Mouse (Mus musculus) hindbrain, postnatal 0 days (tissue): ENCODE results near the gene Lyst. TPM values are rescaled to one million over a fixed set of nuclear protein-coding genes. Genes with fewer than 3 reads are reported as not detected.
"Not testable (repeated sequence)": the region's sequence is repeated elsewhere in the genome, so short reads cannot be mapped to it uniquely, and the experiment has no call there.

Experiments
- ATAC-seq: fragments of 200-750 bp; cut with Nextera tagmentation; 2 replicates; pipeline ENCODE4 v1.8.0; 2017; ENCODE audit warnings: mild to moderate bottlenecking, moderate TSS enrichment, moderate library complexity
- DNase-seq: peaks from one replicate; pipeline ENCODE4 v3.0.0-alpha.2; 2015; ENCODE audit warnings: low spot score
- H3K27ac ChIP-seq: fragments of 300-500 bp; sonication (generic); 2 replicates; pipeline ENCODE4 v1.5.1; 2014; ENCODE audit warnings: mild to moderate bottlenecking
- H3K27me3 ChIP-seq: fragments of 300-500 bp; sonication (generic); 2 replicates; pipeline ENCODE4 v1.6.1; 2014; ENCODE audit warnings: low read length, mixed read lengths; ENCODE audit not compliant: insufficient read depth
- H3K36me3 ChIP-seq: fragments of 300-500 bp; sonication (generic); 2 replicates; pipeline ENCODE4 v1.6.1; 2014; ENCODE audit warnings: low read length, mixed read lengths; ENCODE audit not compliant: insufficient read depth
- H3K4me1 ChIP-seq: fragments of 300-500 bp; sonication (generic); 2 replicates; pipeline ENCODE4 v1.6.1; 2014; ENCODE audit warnings: antibody characterized with exemption, low read length, mixed read lengths; ENCODE audit not compliant: insufficient read depth
- H3K4me2 ChIP-seq: fragments of 300-500 bp; sonication (generic); 2 replicates; pipeline ENCODE4 v1.6.1; 2014; ENCODE audit warnings: low read depth, mild to moderate bottlenecking, low read length, moderate library complexity, mixed read lengths
- H3K4me3 ChIP-seq: fragments of 300-500 bp; sonication (generic); 2 replicates; pipeline ENCODE4 v1.5.1; 2014; ENCODE audit warnings: low read length
- H3K9ac ChIP-seq: fragments of 300-500 bp; sonication (generic); replicated peaks from 2 replicates; pipeline ENCODE4 v1.6.1; 2014; ENCODE audit warnings: mild to moderate bottlenecking, low read length, moderate library complexity, mixed read lengths
- H3K9me3 ChIP-seq: fragments of 300-500 bp; sonication (generic); 2 replicates; pipeline ENCODE4 v1.6.1; 2016; ENCODE audit warnings: low read length, mixed read lengths
- CTCF ChIP-seq: IDR thresholded peaks from 2 replicates; pipeline ENCODE4 v1.5.1; 2016; ENCODE audit warnings: antibody characterized with exemption, control low read depth, low read depth
- WGBS: fragments of 180-500 bp; shearing (Covaris S2); extraction: QIAGEN DNeasy Blood & Tissue Kit; methylation state at CpG from one replicate; pipeline ENCODE4 v1.1.7; 2014; 5-methylcytosine and 5-hydroxymethylcytosine counted together
- polyA plus RNA-seq: library from polyadenylated mRNA; unstranded; fragments of >200 nt; fragmentation: Nextera tagmentation; extraction: Ambion mirVana; gene quantifications from 2 replicates; pipeline ENCODE4 v1.2.1, GENCODE M21; 2015
- total RNA-seq: library from RNA; depleted of rRNA; stranded (reverse); fragments of >200 nt; gene quantifications from 2 replicates; pipeline ENCODE4 v1.2.3, GENCODE M21; 2014

The Lyst gene
- total and polyA plus RNA-seq, 2 experiments from 2014 or later = 3.7 to 14.8 TPM

DNA sequence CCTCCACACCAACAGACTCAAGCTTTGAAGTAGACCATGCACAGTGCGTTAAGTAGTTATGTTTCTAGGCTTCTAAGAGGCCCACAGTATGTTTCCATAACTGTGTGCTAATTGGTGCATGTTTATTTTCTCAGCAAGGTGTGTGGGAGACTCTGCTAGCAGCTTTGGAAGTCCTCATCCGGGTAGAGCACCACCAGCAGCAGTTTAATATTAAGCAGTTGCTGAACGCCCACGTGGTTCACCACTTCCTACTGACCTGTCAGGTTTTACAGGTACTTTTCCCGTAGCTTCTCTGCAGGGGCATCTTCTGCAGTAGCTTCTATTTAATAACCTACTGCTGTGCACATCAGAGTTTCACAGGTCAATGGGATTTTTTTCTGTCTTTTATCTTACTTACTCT lies 80.5 kb downstream of the Lyst start:
- Histone ChIP-seq H3K9me3 (no peaks in the 10 kb centered on the region), H3K4me1 (no peaks in the 10 kb centered on the region), H3K9ac (no peak overlapping the region), H3K27me3 (no peaks in the 10 kb centered on the region), H3K36me3 (peaks cover 4% of the 10 kb centered on the region; the same call in 1 of the 2 replicates), H3K27ac (no peak overlapping the region), H3K4me3 (no peak overlapping the region), H3K4me2 (no peak overlapping the region)
- ATAC-seq (no peak), DNase-seq (no peak)
- no peak for TF ChIP-seq CTCF
- 50% methylated on average over 5 of the region's 5 CpGs for whole genome bisulfite sequencing

DNA sequence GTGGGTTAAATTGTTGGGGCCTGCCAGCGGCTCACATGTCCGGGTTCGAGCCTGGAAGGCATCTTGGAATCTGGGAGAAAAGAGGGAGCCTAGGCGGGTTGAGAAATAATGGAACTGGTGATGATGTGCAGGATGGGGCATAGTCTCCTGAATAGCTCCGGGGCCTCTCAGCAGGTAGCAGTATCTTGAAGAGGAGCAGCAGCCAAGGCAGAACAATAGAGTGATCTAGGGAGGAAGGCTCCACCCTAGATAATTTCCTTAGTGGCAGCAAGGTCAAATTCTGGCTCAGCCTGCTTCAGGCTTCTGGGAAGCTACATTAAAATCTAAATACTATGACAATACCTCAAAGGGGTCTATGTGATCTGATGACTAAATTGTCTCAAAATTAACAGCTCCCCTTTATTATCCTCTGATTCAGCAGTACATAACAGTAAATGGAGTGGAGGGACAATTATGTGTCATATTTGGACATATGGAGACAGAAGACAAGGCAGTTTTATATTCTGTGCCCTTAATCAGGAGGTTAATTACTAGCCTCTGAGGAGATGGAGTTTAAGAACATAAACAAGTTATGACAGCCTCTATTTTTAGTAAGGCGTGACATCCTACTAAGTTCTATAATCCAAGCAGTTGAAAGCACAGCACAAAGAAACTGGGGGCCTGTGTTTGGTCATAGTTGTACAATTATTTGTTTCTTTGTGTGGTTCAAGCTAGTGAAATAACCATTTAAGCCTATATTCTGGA lies 81.6 kb downstream of the Lyst start:
- H3K4me2 ChIP-seq = no peak overlapping the region
- peaks cover 4% of the 10 kb centered on the region; the same call in 1 of the 2 replicates for H3K36me3 ChIP-seq
- H3K9ac ChIP-seq = no peak overlapping the region
- no peak overlapping the region for H3K4me3 ChIP-seq
- H3K27ac ChIP-seq = no peak overlapping the region
- 53% methylated on average over 6 of the region's 6 CpGs for WGBS
- H3K9me3 ChIP-seq = no peaks in the 10 kb centered on the region
- TF ChIP-seq CTCF = no peak
- DNase-seq = no peak
- no peak for ATAC-seq
- H3K27me3 ChIP-seq = no peaks in the 10 kb centered on the region
- H3K4me1 ChIP-seq = no peaks in the 10 kb centered on the region

DNA sequence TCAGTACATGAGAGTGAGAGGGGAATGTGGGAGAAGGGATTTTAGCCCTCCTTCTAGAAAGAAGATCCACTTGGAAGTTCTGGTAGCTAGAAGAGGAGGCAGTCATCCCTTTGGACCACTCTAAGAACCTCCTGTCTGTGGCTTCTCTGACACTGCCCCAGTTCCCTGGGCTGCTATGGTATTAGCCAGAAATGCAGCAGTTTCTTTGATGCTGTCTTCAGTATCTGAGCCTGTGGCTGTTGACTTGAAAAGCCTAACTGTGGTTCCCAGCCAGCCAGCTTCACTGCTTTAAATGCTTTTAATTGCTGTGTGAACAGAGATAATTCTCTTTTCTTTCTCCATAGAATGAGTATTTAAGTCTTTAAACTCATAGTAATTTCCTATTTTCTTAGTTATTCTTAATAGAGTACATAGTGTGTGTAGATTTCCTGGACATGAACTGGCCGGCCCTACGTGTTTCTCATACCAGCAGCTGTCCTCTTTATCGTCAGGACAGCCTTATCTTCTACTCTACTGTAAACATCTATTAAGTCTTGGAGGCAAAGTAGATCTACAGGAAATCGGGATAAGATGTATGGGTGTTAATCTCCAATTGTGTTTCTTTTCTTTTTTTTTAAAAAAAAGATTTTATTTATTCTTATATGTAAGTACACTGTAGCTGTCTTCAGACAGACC lies 84.6 kb downstream of the Lyst start:
- no peak overlapping the region for H3K4me3 ChIP-seq
- WGBS = 99% methylated on average over 4 of the region's 4 CpGs

DNA sequence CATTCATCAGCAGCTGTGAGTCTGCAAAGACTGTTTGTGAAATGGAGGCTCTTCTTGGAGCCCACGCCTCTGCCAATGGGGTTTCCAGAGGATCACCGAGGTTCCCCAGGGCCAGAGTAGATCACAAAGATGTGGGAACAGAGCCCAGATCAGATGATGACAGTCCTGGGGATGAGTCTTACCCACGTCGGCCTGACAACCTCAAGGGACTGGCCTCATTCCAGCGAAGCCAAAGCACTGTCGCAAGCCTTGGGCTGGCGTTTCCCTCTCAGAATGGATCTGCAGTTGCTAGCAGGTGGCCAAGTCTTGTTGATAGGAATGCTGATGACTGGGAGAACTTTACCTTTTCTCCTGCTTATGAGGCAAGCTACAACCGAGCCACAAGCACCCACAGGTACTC lies 87.7 kb downstream of the Lyst start:
- Histone ChIP-seq H3K9ac (no peak overlapping the region), H3K9me3 (no peaks in the 10 kb centered on the region), H3K27ac (no peak overlapping the region), H3K4me1 (no peaks in the 10 kb centered on the region), H3K4me2 (no peak overlapping the region), H3K4me3 (no peak overlapping the region), H3K27me3 (no peaks in the 10 kb centered on the region), H3K36me3 (peaks cover 11% of the 10 kb centered on the region; the same call in 1 of the 2 replicates)
- no peak for TF ChIP-seq CTCF
- no peak for DNase-seq
- no peak for ATAC-seq
- 70% methylated on average over 8 of the region's 8 CpGs for WGBS

More for the DNA sequence above, 84.6 kb downstream of the Lyst start:
- Histone ChIP-seq H3K36me3 (peaks cover 11% of the 10 kb centered on the region; the same call in 1 of the 2 replicates), H3K4me2 (no peak overlapping the region), H3K9ac (no peak overlapping the region), H3K27ac (no peak overlapping the region), H3K9me3 (no peaks in the 10 kb centered on the region), H3K27me3 (no peaks in the 10 kb centered on the region), H3K4me1 (no peaks in the 10 kb centered on the region)
- no peak for DNase-seq
- no peak for TF ChIP-seq CTCF
- no peak for ATAC-seq

DNA sequence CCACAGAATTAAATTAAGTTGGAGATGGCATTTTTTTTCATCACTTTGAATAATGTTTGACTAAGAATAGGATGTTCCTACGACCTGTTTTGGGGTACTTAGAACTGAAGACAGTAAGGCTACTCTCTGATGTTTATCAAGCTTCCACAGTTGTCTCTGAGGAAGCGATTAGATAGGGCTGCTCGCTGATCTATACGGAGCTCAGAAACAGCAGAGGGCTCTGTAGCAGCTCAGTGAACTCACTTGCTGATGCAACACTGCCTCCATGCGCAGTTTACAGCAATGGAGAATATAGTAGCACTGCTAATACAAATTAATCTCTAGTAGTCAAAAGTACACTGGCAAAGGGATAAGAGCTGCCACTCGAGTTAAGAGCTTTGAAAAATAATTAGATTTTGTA lies 91.4 kb downstream of the Lyst start:
- H3K27me3 ChIP-seq = no peaks in the 10 kb centered on the region
- TF ChIP-seq CTCF = no peak; the same call in 1 of the 2 replicates
- 61% methylated on average over 6 of the region's 6 CpGs for WGBS
- no peaks in the 10 kb centered on the region for H3K4me1 ChIP-seq
- peaks cover 6% of the 10 kb centered on the region; the same call in 1 of the 2 replicates for H3K36me3 ChIP-seq
- no peak overlapping the region for H3K9ac ChIP-seq
- ATAC-seq (0 out of 2 replicates have a peak, but pooled peaks have one; percentile 47), DNase-seq (peak; percentile 14)
- H3K4me3 ChIP-seq = no peak overlapping the region
- no peak overlapping the region for H3K27ac ChIP-seq
- no peak overlapping the region for H3K4me2 ChIP-seq
- H3K9me3 ChIP-seq = no peaks in the 10 kb centered on the region

DNA sequence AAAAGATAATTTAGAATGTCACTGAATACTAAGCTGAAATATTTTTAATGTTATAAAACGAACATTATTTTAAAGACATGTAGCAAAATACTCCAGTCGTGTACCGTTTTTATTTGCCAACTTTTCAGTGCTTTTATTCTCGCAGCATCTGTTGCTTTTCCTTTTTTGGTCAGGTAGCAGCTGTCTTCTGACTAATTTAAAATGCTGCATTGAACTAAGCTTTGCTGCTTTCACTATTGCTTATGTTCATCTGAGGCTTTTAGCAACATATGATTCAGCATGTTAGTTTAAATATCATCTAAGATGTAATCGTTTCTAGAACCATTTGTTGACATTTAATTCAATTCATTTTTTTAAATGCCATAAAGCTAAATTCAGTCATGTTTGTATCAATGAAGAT lies 113.3 kb downstream of the Lyst start:
- Histone ChIP-seq H3K4me1 (no peaks in the 10 kb centered on the region), H3K9ac (no peak overlapping the region), H3K4me3 (no peak overlapping the region), H3K27me3 (no peaks in the 10 kb centered on the region), H3K4me2 (no peak overlapping the region), H3K27ac (no peak overlapping the region), H3K36me3 (no peaks in the 10 kb centered on the region; the same call in 1 of the 2 replicates), H3K9me3 (no peaks in the 10 kb centered on the region)
- 81% methylated on average over 5 of the region's 5 CpGs for WGBS
- DNase-seq = no peak
- no peak for TF ChIP-seq CTCF
- no peak for ATAC-seq

DNA sequence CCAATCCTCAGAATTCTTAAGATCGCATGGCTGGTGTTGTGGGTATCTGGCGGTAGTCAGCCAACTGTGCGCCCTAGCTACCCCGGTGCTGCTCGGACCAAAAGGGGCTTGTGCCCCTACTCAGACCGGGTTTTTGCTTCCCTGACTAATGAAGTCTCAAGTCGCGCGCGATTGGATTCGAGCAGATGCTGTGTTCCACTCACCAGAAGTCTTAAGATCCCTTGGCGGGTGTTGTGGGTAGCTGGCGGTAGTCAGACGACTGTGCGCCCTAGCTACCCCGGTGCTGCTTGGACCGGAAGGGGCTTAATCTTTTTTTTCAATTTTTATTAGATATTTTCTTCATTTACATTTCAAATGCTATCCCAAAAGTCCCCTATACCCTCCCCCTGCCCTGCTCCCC lies 131.2 kb downstream of the Lyst start:
- DNase-seq, H3K4me2 ChIP-seq, H3K4me1 ChIP-seq, ATAC-seq, H3K27ac ChIP-seq, H3K9ac ChIP-seq, H3K27me3 ChIP-seq, H3K36me3 ChIP-seq, H3K4me3 ChIP-seq, H3K9me3 ChIP-seq: not testable (repeated sequence)
- WGBS = 93% methylated on average over 17 of the region's 17 CpGs
